Mouse (Mus musculus) natural killer cell, adult 2 months (primary cell): ENCODE measurements around the gene Erich6b.

Experiments
- DNase-seq, 2 experiments: peaks; one replicate each; pipeline ENCODE4 v3.0.0; 2022; ENCODE audit warnings: low spot score in 2 of 2

Gene Erich6b

GRCm38 (mm10) chr14:75707771-75708170 lies 65.7 kb downstream of the Erich6b start:
- no peak for DNase-seq

GRCm38 (mm10) chr14:75708986-75709385 lies 66.9 kb downstream of the Erich6b start:
- DNase-seq, result no peak

- no peak for DNase-seq
These were observed 69.7 kb downstream of the Erich6b start for GRCm38 (mm10) chr14:75711731-75712130.

GRCm38 (mm10) chr14:75712687-75713086 lies 70.6 kb downstream of the Erich6b start:
- DNase-seq, result no peak

- DNase-seq, result no peak
These were observed 71.6 kb downstream of the Erich6b start for GRCm38 (mm10) chr14:75713661-75714060.

GRCm38 (mm10) chr14:75716410-75716809 lies 74.4 kb downstream of the Erich6b start:
- no peak for DNase-seq
